Mouse (Mus musculus) kidney, adult 18-20 months (tissue): ENCODE measurements around the gene Mrm3.

Experiments
- DNase-seq: peaks from one replicate; pipeline ENCODE4 v3.0.0; 2021

The Mrm3 gene

GRCm38 (mm10) chr11:76291960-76292359 is 48.4 kb downstream of the Mrm3 start:
- no peak for DNase-seq

- DNase-seq = peak; percentile 58
Measured at GRCm38 (mm10) chr11:76292398-76292797, 48.9 kb downstream of the Mrm3 start.

GRCm38 (mm10) chr11:76292831-76293230 is 49.3 kb downstream of the Mrm3 start:
- DNase-seq = peak; percentile 49

GRCm38 (mm10) chr11:76294078-76294477 is 50.6 kb downstream of the Mrm3 start:
- no peak for DNase-seq

GRCm38 (mm10) chr11:76294836-76295235 is 51.3 kb downstream of the Mrm3 start:
- DNase-seq = no peak

GRCm38 (mm10) chr11:76297252-76297651 is 53.7 kb downstream of the Mrm3 start:
- no peak for DNase-seq

GRCm38 (mm10) chr11:76298457-76299000 is 55.0 kb downstream of the Mrm3 start:
- DNase-seq = no peak
